Mouse (Mus musculus) large intestine, adult 2 months (tissue): ENCODE measurements at regions not wholly inside any gene's neighbourhood (a gene's known extent, or its start where the extent isn't known, plus 50 kb on each side); places are given as distances from the start of the nearest gene placed in this dataset.

Experiments
- DNase-seq: peaks from one replicate; pipeline ENCODE4 v3.0.0-alpha.2; 2012; ENCODE audit warnings: low read depth, low spot score
- WGBS: fragments of 180-500 bp; shearing (Covaris S2); methylation state at CpG from one replicate; pipeline ENCODE4 v1.1.7; 2018; 5-methylcytosine and 5-hydroxymethylcytosine counted together

DNA sequence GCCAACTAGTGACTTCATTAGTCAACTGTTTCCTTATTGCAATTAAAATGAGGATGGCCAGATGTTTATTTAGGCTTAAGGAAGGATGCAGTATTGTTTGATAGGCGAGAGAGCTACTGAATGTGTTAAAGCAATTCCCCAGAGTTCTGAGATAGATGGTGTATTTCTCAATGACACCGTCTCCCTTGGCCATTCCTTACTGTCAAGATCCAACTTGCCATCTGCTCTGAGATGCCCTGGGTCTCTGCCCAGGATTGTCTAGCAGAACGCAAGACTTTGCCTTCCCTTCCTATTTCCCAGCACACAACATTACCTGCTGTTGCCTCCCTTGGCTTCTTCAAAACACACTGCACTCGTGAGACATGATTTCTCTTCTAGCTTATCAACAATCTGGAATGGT is 690.5 kb upstream of the Car8 start:
- 60% methylated on average over 4 of the region's 4 CpGs for WGBS
- DNase-seq: no peak

DNA sequence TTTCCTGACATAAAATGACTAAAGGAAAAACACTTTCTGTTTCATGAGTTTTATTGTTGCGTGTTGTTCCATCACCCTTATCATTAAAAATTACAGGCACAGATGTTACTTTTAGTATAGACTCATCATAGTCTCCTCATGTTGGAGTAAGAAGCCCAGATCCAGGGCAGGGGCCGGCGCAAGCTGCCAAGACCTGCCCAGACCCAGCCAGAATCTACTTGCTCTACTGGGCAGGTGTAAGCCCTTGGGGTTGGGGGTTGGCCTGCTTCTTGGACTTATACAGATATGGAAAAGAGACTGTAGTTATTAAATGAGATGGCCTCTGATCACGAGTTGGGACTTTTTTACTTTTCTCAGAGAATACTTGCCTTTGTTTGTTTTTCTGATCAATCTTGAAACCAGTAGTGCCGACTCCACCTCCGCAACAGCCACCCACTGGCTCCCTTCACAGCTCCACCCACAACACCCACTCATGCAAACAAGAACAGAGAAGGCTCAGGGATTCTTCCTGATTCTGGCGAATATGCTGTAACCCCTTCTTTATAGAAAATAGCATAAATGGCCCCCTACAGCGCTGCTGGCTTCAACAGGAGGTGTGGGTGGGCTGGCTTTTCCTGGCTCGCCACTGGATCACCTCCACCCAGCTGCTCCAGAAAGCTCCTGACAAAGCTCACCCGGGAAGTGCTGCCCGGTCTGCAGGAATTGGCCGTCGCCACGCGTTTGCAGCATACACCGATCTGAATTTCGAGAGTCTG is 689.9 kb upstream of the Car8 start:
- no peak for DNase-seq
- WGBS: 34% methylated on average over 17 of the region's 17 CpGs

GRCm38 (mm10) chr4:8927276-8927906 is 688.5 kb upstream of the Car8 start:
- 25% methylated on average over 8 of the region's 8 CpGs for WGBS

DNA sequence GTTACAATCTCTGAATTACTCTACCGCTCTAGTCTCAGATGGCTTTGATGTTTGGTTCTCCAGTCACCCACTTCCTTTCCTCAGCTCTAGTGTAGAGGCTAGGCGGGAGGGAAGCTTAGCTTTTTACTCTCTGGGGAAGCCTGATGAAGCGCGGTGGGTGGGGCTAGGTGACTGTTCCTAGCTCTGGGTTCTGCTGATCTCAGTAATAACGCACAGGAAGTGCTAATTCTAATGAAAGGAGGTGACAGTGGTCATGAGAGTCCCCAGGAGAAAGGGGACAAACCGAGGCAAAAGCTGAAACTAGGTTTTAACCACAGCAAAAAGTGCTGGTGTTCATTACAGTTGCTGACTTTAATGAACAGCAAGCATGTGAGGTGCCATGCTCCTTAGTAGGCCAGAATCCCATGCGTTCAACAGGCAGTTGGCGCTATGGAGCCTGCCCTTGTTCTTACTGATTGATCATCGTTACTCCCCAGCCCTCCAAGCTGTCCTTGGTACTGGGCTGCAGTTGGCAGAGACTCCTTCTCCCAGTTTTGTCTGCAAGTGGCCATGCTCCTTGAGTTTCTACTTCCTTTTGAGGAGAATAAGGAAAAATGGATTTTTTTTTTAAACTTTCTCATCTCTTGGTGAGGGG is 687.9 kb upstream of the Car8 start:
- no peak for DNase-seq
- WGBS: 40% methylated on average over 9 of the region's 9 CpGs

More at GRCm38 (mm10) chr4:8927276-8927906, 688.5 kb upstream of the Car8 start:
- no peak for DNase-seq

DNA sequence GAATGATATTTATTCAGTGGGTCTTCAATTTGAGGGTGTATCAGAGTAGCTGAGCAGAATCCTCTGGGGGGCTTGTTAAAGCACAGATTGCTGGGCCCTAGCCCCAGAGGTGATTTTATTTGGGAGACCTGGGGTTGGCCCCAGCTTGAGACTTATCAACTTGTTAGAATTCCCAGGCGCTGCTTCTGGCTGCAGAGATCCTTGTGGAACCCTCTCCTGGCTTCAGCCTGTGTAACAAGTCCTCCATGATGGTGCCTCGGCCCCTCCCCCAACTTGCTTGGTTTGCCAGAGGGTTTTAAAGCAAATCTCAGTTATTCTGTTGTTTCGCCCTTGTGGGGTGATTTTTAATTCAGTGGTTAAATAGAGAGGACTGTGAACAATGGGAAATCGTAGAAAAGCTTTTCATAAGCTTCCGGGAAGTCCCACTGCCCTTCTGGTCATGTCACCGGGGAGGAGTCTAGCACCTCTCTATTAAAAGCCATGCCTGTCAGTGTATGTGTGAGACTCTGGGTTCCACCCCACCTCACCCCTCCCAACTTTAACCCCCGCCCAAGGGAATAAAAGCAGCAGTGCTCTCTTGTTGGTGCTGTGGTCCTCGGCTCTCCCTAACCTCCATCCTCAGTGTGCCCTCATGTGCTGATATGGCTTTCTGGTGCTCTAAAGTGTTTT is 684.0 kb upstream of the Car8 start:
- WGBS: 92% methylated on average over 8 of the region's 8 CpGs
- no peak for DNase-seq

GRCm38 (mm10) chr4:8921477-8922385 is 682.9 kb upstream of the Car8 start:
- DNase-seq: no peak
- WGBS: 39% methylated on average over 31 of the region's 31 CpGs

GRCm38 (mm10) chr4:8920306-8920705 is 681.5 kb upstream of the Car8 start:
- DNase-seq: no peak
- 97% methylated on average over 2 of the region's 2 CpGs for WGBS

- DNase-seq: no peak
- WGBS: 91% methylated on average over 9 of the region's 9 CpGs
These were observed 680.6 kb upstream of the Car8 start for GRCm38 (mm10) chr4:8919366-8919984.
